In genomic region chr11:97663528-97664338, GRCm38 (mm10) we compare ENCODE assay signal across 8 mouse cellular contexts. TPM values are rescaled to one million over a fixed set of nuclear protein-coding genes. Genes with fewer than 3 reads are reported as not detected.
DNase-seq lines count a peak whose midpoint lies in the region; ATAC-seq and TF ChIP-seq lines count a peak whose summit lies in the region.

No protein-coding gene starts in this region.

- TF ChIP-seq CTCF in midbrain, postnatal 0 days (IDR thresholded peaks at IDR 0.05) = no peak

- peak overlapping the region; percentile 89 for H3K4me3 ChIP-seq in embryonic facial prominence, embryonic 11.5 days (ENCODE audit: low read depth, low read length)
- H3K4me3 ChIP-seq in limb, embryonic 10.5 days = peak overlapping the region; percentile 73
- H3K4me3 ChIP-seq in midbrain, postnatal 0 days (ENCODE audit: low read depth, low read length) = peak overlapping the region; percentile 82

- no peaks in the 10 kb centered on the region for H3K9me3 ChIP-seq in embryonic facial prominence, embryonic 11.5 days (replicated peaks; ENCODE audit: control insufficient read depth, low read length)
- H3K9me3 ChIP-seq in limb, embryonic 10.5 days (replicated peaks) = no peaks in the 10 kb centered on the region
- H3K9me3 ChIP-seq in midbrain, postnatal 0 days (ENCODE audit: low read length) = no peaks in the 10 kb centered on the region

- peaks cover 8% of the 10 kb centered on the region for H3K27me3 ChIP-seq in embryonic facial prominence, embryonic 11.5 days (ENCODE audit: control insufficient read depth, insufficient read depth, low read length)
- H3K27me3 ChIP-seq in limb, embryonic 10.5 days (ENCODE audit: low read depth, poor library complexity, severe bottlenecking) = peaks cover 15% of the 10 kb centered on the region
- peaks cover 7% of the 10 kb centered on the region; the same call in 1 of the 2 replicates for H3K27me3 ChIP-seq in midbrain, postnatal 0 days (ENCODE audit: insufficient read depth, low read length)

- intact Hi-C loops in heart, postnatal 14 days (cut with DNase I) = loop anchor here (1.0 kb wide), 1 partner anchor 23 kb away; no protein-coding TSS in a partner anchor

- H3K4me1 ChIP-seq in embryonic facial prominence, embryonic 11.5 days (ENCODE audit: control insufficient read depth, insufficient read depth, low read length) = peaks cover 11% of the 10 kb centered on the region
- peaks cover 73% of the 10 kb centered on the region for H3K4me1 ChIP-seq in limb, embryonic 10.5 days
- H3K4me1 ChIP-seq in midbrain, postnatal 0 days (ENCODE audit: insufficient read depth, low read length) = peaks cover 7% of the 10 kb centered on the region; the same call in 1 of the 2 replicates

- 0 out of 2 replicates have a peak, but pooled peaks have one; percentile 36 for ATAC-seq in embryonic facial prominence, embryonic 11.5 days (replicated peaks; ENCODE audit: insufficient number of reproducible peaks, low FRiP score, low TSS enrichment, low read depth)
- no peak for ATAC-seq in midbrain, postnatal 0 days (ENCODE audit: low FRiP score)

- H3K27ac ChIP-seq in embryonic facial prominence, embryonic 11.5 days (replicated peaks; ENCODE audit: low read depth, low read length) = peak overlapping the region; percentile 91
- H3K27ac ChIP-seq in limb, embryonic 10.5 days = peak overlapping the region; percentile 97
- peak overlapping the region; percentile 55 for H3K27ac ChIP-seq in midbrain, postnatal 0 days (ENCODE audit: low read depth, low read length)

- WGBS in embryonic facial prominence, embryonic 11.5 days = under 1% methylated on average over 38 of the region's 57 CpGs
- under 1% methylated on average over 37 of the region's 57 CpGs for WGBS in limb, embryonic 10.5 days
- WGBS in midbrain, postnatal 0 days = 0% methylated on average over 25 of the region's 57 CpGs

- peak overlapping the region; percentile 79 for H3K4me2 ChIP-seq in embryonic facial prominence, embryonic 11.5 days (ENCODE audit: low read depth, low read length)
- H3K4me2 ChIP-seq in midbrain, postnatal 0 days (ENCODE audit: low read depth, low read length, poor library complexity, severe bottlenecking) = peak overlapping the region; percentile 84

- peak overlapping the region; percentile 88 for H3K9ac ChIP-seq in embryonic facial prominence, embryonic 11.5 days (replicated peaks; ENCODE audit: low read length)
- peak overlapping the region; percentile 79 for H3K9ac ChIP-seq in midbrain, postnatal 0 days (replicated peaks; ENCODE audit: low read length, poor library complexity, severe bottlenecking)

- DNase-seq in 3T3-L1 (ENCODE audit: low read depth, low spot score) (peak; percentile 41), ES-CJ7 (ENCODE audit: low read depth, low spot score) (peak; percentile 86)
- peak; percentile 68 for DNase-seq in embryonic facial prominence, embryonic 11.5 days (ENCODE audit: low spot score)
- peak; percentile 60 to 64 for DNase-seq in heart, postnatal 14 days
- peak; percentile 75 for DNase-seq in limb, embryonic 10.5 days (ENCODE audit: low spot score)
- DNase-seq in midbrain, postnatal 0 days (ENCODE audit: low spot score) = peak; percentile 43
- DNase-seq in right cerebral cortex, postnatal 14 days = no peak
- no peak for DNase-seq in ovary, postnatal 10 days (ENCODE audit: low spot score)

- H3K36me3 ChIP-seq in embryonic facial prominence, embryonic 11.5 days (replicated peaks; ENCODE audit: control insufficient read depth, insufficient read depth, low read depth, low read length) = no peaks in the 10 kb centered on the region; the same call in none of the 2 replicates
- peaks cover 40% of the 10 kb centered on the region for H3K36me3 ChIP-seq in limb, embryonic 10.5 days
- peaks cover 7% of the 10 kb centered on the region for H3K36me3 ChIP-seq in midbrain, postnatal 0 days (ENCODE audit: insufficient read depth, low read length)

RNA-seq across cellular contexts. Expression of gene Mllt6, which starts 0.5 kb away (rescaled TPM):
- polyA plus RNA-seq in embryonic facial prominence, embryonic 11.5 days (2014; fragmentation: Nextera tagmentation; extraction: Ambion mirVana) = 3.7 and 3.9 TPM in 2 replicates
- 10 to 100 TPM; 58.1 to 61.7 TPM for total RNA-seq in heart, postnatal 14 days (2021)
- polyA plus RNA-seq in limb, embryonic 10.5 days (2016; fragmentation: Nextera tagmentation; extraction: Ambion mirVana) = 2.5 TPM in 2 replicates
- 43.9 and 52.8 TPM in 2 replicates for total RNA-seq in midbrain, postnatal 0 days (2014; rRNA removed)
- 1.5 and 1.7 TPM in 2 replicates for polyA plus RNA-seq in midbrain, postnatal 0 days (2015; fragmentation: Nextera tagmentation; extraction: Ambion mirVana)

RNA-seq across cellular contexts. Expression of gene Cisd3, which starts 21.9 kb away (rescaled TPM):
- 11.8 TPM in 2 replicates for polyA plus RNA-seq in embryonic facial prominence, embryonic 11.5 days (2014; fragmentation: Nextera tagmentation; extraction: Ambion mirVana)
- 100 to 1,000 TPM; 146 to 147 TPM for total RNA-seq in heart, postnatal 14 days (2021)
- 9.4 and 15.3 TPM in 2 replicates for polyA plus RNA-seq in limb, embryonic 10.5 days (2016; fragmentation: Nextera tagmentation; extraction: Ambion mirVana)
- 13.3 and 27.0 TPM in 2 replicates for total RNA-seq in midbrain, postnatal 0 days (2014; rRNA removed)
- polyA plus RNA-seq in midbrain, postnatal 0 days (2015; fragmentation: Nextera tagmentation; extraction: Ambion mirVana) = 41.5 and 45.1 TPM in 2 replicates

RNA-seq across cellular contexts. Expression of gene Epop, which starts 34.2 kb away (rescaled TPM):
- 9.0 and 9.7 TPM in 2 replicates for polyA plus RNA-seq in embryonic facial prominence, embryonic 11.5 days (2014; fragmentation: Nextera tagmentation; extraction: Ambion mirVana)
- 1 to 10 TPM in 1 of 2 experiments, under 1 TPM in 1; 0.93 to 1.2 TPM for total RNA-seq in heart, postnatal 14 days (2021)
- polyA plus RNA-seq in limb, embryonic 10.5 days (2016; fragmentation: Nextera tagmentation; extraction: Ambion mirVana) = 16.1 and 23.8 TPM in 2 replicates
- total RNA-seq in midbrain, postnatal 0 days (2014; rRNA removed) = 5.0 and 8.4 TPM in 2 replicates
- polyA plus RNA-seq in midbrain, postnatal 0 days (2015; fragmentation: Nextera tagmentation; extraction: Ambion mirVana) = 1.5 and 1.6 TPM in 2 replicates

RNA-seq across cellular contexts. Expression of gene Pcgf2, which starts 36.6 kb away (rescaled TPM):
- polyA plus RNA-seq in embryonic facial prominence, embryonic 11.5 days (2014; fragmentation: Nextera tagmentation; extraction: Ambion mirVana) = 18.0 and 21.8 TPM in 2 replicates
- total RNA-seq in heart, postnatal 14 days (2021) = 10 to 100 TPM; 11.1 to 12.9 TPM
- 21.0 and 21.5 TPM in 2 replicates for polyA plus RNA-seq in limb, embryonic 10.5 days (2016; fragmentation: Nextera tagmentation; extraction: Ambion mirVana)
- 16.0 and 19.6 TPM in 2 replicates for total RNA-seq in midbrain, postnatal 0 days (2014; rRNA removed)
- polyA plus RNA-seq in midbrain, postnatal 0 days (2015; fragmentation: Nextera tagmentation; extraction: Ambion mirVana) = 14.2 and 16.7 TPM in 2 replicates

RNA-seq across cellular contexts. Expression of gene Psmb3, which starts 39.5 kb away (rescaled TPM):
- polyA plus RNA-seq in embryonic facial prominence, embryonic 11.5 days (2014; fragmentation: Nextera tagmentation; extraction: Ambion mirVana) = 476 and 532 TPM in 2 replicates
- total RNA-seq in heart, postnatal 14 days (2021) = 100 to 1,000 TPM; 161 to 169 TPM
- polyA plus RNA-seq in limb, embryonic 10.5 days (2016; fragmentation: Nextera tagmentation; extraction: Ambion mirVana) = 626 and 675 TPM in 2 replicates
- total RNA-seq in midbrain, postnatal 0 days (2014; rRNA removed) = 386 and 449 TPM in 2 replicates
- polyA plus RNA-seq in midbrain, postnatal 0 days (2015; fragmentation: Nextera tagmentation; extraction: Ambion mirVana) = 473 and 491 TPM in 2 replicates

Comparison
In these comparisons a context has a peak if more than half of its experiments do, and no peak if none do; other contexts are left out.
1. DNase-seq: peak in 3T3-L1 (single experiment), ES-CJ7 (single experiment), embryonic facial prominence, embryonic 11.5 days (single experiment), heart, postnatal 14 days (2 of 2), limb, embryonic 10.5 days (single experiment) and midbrain, postnatal 0 days (single experiment); none in right cerebral cortex, postnatal 14 days (single experiment) and ovary, postnatal 10 days (single experiment).
2. Peak in every context shown above with its lines, with median percentiles within 50 percentile points of each other: H3K27ac ChIP-seq and H3K4me3 ChIP-seq.